Mouse (Mus musculus): ENCODE data around the gene Kcnh8. TPM values are rescaled to one million over a fixed set of nuclear protein-coding genes. Genes with fewer than 3 reads are reported as not detected.

The Kcnh8 gene
- total and polyA plus RNA-seq, 3 experiments, result 0.06 to 0.09 (median 0.07) TPM

DNA sequence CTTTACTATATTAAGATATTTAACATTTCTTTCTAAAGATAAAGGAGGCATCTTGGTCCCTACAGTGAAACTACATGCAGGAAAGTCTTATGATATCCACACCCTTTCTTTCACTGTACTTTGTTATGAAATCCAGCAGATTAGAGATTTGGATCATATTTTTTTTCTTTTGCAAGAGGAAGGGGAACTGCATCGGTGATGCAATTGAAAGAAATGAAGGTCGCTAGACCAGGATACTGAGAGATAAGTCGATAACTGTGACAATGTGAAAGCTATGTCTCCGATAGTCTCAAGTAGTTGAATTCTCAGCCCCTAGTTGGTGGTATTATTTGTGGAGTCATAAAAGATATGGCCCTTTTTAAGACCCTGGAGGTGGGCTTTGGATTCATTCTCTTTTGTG lies 227.2 kb downstream of the Kcnh8 start:
- DNase-seq, result no peak

DNA sequence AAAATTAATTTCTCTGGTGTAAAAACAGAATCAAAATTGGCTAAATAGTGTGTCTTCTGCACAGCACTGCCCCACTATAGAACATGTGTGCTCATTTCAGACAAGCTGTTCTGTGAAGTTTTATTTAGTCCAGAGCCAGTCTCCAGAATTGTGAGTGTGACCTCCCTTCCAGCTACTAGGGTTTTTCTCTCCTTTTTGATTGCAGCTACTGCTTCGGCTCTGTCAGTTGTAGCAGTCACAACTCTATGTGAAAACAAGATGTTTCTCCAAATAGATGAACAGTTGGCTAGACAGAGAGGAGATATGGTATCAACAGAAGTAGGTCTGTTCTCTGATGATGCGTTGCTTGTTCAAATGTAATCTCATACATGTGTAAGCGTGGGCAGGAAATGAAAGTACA lies 270.7 kb downstream of the Kcnh8 start:
- DNase-seq, result no peak

DNA sequence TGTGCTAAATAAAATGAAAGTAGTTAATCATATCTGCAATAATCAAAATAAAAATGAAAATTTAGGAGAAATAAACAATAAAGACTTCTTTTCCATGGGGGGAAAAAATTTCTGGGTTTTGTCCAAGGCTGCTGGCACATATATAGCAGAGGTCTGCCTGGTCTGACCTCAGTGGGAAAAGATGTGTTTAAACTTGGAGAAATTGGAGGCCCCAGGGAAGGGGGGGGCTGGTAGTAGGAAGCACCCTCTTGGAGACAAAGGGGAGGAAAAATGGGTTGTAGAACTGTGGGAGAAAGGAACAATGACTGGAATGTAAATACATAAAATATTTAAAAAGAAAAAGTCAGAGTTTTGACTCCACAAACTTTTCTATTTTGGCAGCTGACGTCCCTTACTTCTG lies 276.5 kb downstream of the Kcnh8 start:
- DNase-seq, result no peak

DNA sequence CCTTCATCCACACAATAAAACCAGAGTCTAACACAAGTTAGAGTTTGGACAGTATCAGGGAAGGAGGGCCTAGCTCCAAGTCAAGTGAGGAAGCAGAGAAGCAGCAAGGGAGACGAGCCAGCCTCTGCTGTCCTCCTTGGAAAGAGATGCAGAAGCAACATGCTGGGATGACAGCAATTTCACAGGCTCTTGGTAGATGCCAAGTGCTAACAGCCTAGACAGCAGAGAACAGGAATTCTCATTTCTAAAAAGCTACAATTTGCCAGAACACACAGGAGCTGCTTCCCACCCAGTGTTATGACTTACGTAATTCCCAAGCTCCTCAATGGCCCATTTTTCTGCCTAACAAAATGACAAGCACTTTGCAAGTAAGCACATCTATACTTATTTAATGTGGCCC lies 277.5 kb downstream of the Kcnh8 start:
- no peak for DNase-seq

DNA sequence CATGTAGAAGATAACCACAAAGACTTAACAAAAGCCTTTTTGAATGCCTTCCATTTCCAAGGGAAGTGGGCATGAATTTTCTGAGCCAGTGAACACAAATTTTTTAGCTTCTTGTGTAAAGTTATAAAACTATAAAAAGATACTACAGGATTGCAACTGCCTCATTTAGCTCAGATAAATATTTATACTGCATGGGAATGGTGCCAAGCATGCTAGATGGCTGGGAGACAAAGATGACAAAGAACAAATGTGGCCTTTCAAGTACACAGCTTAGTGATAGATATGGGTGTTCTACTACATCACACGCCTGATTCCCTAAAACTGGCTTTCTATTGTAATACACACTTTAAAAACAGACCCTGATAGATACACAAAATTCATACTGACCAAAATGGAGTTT lies 282.7 kb downstream of the Kcnh8 start:
- DNase-seq, result no peak

DNA sequence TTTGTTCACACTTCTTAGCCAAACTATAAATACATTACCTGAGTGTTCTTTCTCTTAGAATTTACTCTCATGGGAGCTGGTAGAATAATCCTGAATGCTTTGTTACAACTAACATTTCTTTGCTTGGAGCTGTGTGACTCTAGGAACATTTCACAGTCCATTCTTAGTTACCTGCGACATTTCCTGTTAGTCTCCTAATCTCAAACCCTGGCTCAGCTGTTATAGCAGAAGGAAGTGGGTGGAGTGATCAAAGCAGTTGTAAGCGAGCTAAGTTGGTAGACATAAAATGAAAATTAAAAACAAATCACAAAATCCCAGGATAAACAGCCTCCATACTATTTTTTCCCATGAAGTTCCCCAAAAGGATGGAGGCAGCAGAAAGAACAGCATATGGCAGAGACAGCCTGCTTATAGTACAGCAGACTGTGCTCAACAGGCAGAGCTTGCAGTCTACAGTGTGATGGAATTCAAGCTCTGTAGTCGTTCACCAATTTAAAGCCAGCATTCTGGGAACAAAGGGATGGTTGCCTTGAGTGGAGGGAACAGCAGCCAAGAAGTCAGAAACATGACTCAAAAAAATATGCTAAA lies 318.1 kb downstream of the Kcnh8 start:
- no peak for DNase-seq

DNA sequence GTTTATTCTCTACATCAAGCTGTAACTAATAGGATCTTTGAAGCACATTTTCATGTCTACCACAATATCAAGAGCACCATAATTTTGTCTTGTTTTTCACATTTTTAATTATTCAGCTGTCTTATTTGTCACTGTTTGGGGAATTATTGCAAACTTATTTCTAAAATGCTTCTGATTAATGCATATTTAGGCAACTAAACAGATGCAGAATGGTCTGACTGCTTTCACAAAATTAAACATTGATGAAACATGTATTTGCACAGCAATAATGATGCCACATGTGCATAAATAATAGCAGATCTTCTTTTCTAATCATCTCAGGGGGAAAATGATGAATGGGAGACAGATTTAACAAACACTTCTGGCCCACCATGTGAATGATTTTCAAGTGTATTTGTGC lies 341.5 kb downstream of the Kcnh8 start:
- no peak for DNase-seq

DNA sequence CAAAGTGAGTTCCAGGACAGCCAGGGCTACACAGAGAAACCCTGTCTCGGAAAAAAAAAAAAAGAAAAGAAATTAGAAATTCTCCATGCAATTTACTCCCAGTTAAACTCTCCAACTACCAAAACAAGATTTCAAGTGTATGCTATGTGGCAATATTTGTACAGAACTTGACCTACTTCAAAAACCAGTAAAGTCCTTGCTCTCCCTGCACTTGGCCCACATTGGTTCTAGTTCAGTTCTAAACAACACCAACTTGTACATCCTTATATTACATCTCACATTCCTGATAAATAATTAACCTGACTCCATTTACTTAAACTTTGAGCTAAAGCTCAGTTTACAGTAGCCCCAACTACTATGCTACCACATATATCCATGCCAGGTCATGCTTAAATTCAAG lies 370.2 kb downstream of the Kcnh8 start:
- no peak for DNase-seq

DNA sequence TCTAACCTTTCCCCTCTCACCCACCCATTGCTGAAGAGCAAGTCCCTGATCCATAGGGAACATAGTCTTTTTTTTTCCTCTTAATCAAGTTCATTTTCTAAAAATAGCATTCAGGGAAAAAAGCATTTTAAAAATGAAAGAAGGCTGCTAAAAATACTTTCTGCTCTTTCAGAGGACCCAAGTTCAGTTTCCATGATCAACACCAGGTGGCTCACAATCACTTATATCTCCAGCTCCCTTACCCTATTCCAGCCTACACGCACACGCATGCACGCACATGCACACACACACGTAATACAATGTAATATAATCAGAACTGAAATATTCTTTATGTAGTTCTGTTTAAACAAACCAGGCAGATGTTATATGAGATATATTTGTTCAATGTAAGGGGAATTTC lies 378.4 kb downstream of the Kcnh8 start:
- DNase-seq, result no peak
